Mouse (Mus musculus): ENCODE data around the gene Cabp7.

DNA sequence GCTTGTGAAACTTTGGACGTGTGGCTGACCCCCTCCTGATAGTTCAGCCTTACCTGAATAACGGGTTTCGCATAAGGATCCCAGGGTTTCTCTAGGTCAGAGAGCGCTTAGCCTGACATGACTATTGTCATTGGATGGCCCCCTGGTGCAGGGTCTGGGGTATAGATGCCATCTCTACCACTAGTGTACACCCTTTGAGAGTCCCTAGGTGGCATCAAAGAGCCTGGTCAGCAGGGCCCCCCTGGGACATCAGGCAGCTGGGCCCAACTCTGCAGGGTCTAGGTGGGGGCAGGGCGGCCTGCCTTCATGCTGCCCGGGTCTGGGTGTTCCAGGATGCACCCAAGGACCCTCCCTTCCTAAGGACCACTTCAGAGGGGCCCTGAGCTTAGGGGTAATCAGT lies 10.2 kb downstream of the Cabp7 start:
- TF ChIP-seq EP300 (optimal IDR thresholded peaks at IDR 0.05) (no peak), CTCF (IDR thresholded peaks at IDR 0.05; ENCODE audit: low read depth) (0 out of 2 replicates have a peak, but pooled peaks have one; percentile 4)
